Mouse (Mus musculus) erythroblast, embryonic 14.5 days (primary cell): ENCODE results near the gene Rnase13.

ENCODE experiments used
- GATA1 ChIP-seq: IDR thresholded peaks from 2 replicates; pipeline ENCODE4 v1.6.1; 2012; ENCODE audit warnings: low read length, inconsistent platforms, mixed read lengths
- TAL1 ChIP-seq: IDR thresholded peaks from 3 replicates; pipeline ENCODE4 v1.6.1; 2012; ENCODE audit warnings: low read length, inconsistent platforms, mixed read lengths

- TF ChIP-seq GATA1 (no peak), TAL1 (no peak)
These were observed 27.5 kb downstream of the Rnase13 start for GRCm38 (mm10) chr14:51895071-51895470.
